Mouse (Mus musculus) c-Kit-positive CD71-positive TER-119-negative erythroid progenitor cells, embryonic 14.5 days (primary cell): ENCODE results near the gene Prl2c3.
"Not testable (repeated sequence)": the region's sequence is repeated elsewhere in the genome, so short reads cannot be mapped to it uniquely, and the experiment has no call there.

Source experiments
- DNase-seq: peaks from one replicate; pipeline ENCODE4 v3.0.0-alpha.2; 2013; ENCODE audit warnings: low read depth

The Prl2c3 gene

GRCm38 (mm10) chr13:12799979-12800378 is at the start of gene Prl2c3:
Gene Prl2c3 (minus strand): TSS chr13:12800079.
- not testable (repeated sequence) for DNase-seq

GRCm38 (mm10) chr13:12848254-12848653 is 48.4 kb upstream of the Prl2c3 start:
- DNase-seq = not testable (repeated sequence)

- not testable (repeated sequence) for DNase-seq
Measured at GRCm38 (mm10) chr13:12844701-12845100, 44.8 kb upstream of the Prl2c3 start.

- DNase-seq = not testable (repeated sequence)
Measured at GRCm38 (mm10) chr13:12837546-12837945, 37.7 kb upstream of the Prl2c3 start.

- DNase-seq = no peak
Measured at GRCm38 (mm10) chr13:12831769-12832168, 31.9 kb upstream of the Prl2c3 start.

- no peak for DNase-seq
Measured at GRCm38 (mm10) chr13:12829031-12829430, 29.2 kb upstream of the Prl2c3 start.

- not testable (repeated sequence) for DNase-seq
Measured at GRCm38 (mm10) chr13:12824500-12825176, 24.8 kb upstream of the Prl2c3 start.

GRCm38 (mm10) chr13:12813734-12814424 is 14.0 kb upstream of the Prl2c3 start:
- not testable (repeated sequence) for DNase-seq

GRCm38 (mm10) chr13:12809591-12809990 is 9.7 kb upstream of the Prl2c3 start:
- DNase-seq = no peak

GRCm38 (mm10) chr13:12808793-12809512 is 9.1 kb upstream of the Prl2c3 start:
- DNase-seq = not testable (repeated sequence)

GRCm38 (mm10) chr13:12806496-12806895 is 6.6 kb upstream of the Prl2c3 start:
- not testable (repeated sequence) for DNase-seq

GRCm38 (mm10) chr13:12769442-12770091 is 30.3 kb downstream of the Prl2c3 start:
- DNase-seq = not testable (repeated sequence)
